Mouse (Mus musculus) cerebellum, postnatal 10 days (tissue): Measurements from ENCODE around the gene Hivep2.

ENCODE experiments used
- DNase-seq, 2 experiments: peaks; one replicate each; pipeline ENCODE4 v3.0.0; 2021; ENCODE audit warnings: mixed read lengths in 2 of 2

Gene Hivep2

GRCm38 (mm10) chr10:14085241-14085659, 119.4 kb downstream of the Hivep2 start:
- peak; percentile 73 to 82 for DNase-seq

DNA sequence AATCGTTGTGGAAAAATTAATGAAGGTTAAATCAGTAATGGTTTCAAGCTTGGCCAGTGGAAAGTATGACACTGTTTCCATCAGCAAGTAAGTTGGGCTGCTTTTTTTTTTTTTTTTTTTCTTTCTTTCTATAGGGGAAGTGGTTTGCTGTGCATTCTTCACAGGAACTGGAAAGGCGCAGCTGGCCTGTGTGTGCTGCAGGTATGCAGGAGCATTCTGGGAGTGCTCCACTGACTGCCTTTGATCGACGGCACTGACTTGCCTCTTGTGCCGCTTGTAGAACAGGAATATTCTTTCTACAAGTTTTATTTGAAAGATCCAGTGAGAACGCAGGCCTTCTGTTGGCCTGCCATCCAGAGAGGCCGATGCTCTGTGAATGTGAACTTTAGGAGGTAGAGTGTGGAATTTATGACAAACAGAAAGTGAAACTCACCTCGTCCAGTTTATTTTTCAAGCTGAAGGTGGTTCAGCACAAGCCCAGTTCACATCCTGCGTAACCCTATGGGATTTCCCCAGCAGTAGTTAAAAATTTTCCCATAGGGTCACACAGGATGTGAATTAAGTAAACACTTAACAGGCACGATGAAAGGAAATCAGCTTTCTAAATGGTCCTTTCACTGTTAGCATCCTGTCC, 120.1 kb downstream of the Hivep2 start:
- DNase-seq: no peak

GRCm38 (mm10) chr10:14087316-14087715, 121.4 kb downstream of the Hivep2 start:
- DNase-seq: no peak

- peak; percentile 64 to 71 for DNase-seq
These were observed 123.6 kb downstream of the Hivep2 start for GRCm38 (mm10) chr10:14089488-14089887.

GRCm38 (mm10) chr10:14094033-14094432, 128.2 kb downstream of the Hivep2 start:
- DNase-seq: no peak

DNA sequence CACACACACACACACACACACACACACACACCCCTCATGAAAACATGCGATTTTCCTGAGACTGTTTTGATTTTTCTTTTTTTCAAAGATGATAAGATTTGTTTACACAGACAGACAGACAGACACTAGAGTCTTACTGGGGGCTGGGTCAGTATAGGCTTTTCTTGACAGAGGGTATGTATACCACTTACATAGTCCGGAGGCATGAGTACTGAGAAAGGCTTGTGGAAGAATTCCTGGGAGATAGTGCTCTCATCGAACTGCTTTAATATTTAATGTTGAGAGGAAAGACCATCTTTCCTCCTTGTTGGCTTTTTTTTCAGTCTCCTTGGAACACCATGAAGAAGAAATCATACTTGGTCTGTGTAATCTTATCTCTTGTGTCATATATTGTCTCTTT, 130.2 kb downstream of the Hivep2 start:
- no peak for DNase-seq

- peak; percentile 75 to 82 for DNase-seq
These were observed 133.3 kb downstream of the Hivep2 start for GRCm38 (mm10) chr10:14099182-14099581.

GRCm38 (mm10) chr10:14100041-14100440, 134.2 kb downstream of the Hivep2 start:
- no peak for DNase-seq

DNA sequence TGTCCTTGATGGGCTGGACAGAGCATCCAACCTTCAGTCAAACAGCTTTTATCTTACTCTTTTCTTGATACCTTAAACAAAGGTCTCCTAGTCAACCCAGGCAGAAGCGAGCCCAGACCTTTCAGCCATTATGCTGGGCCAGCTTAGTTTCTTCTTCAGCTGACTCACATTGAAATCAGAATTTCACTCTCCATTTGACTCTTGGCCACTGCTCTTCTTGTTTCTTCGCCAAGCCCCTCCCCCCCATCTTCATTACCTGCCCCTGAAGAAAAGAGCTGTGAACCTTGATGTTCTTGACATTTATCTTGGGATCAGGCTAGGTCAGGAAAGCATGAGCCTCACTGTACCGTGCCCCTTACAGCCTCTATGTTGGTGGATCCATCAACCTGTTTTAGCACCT, 135.0 kb downstream of the Hivep2 start:
- DNase-seq: peak; percentile 65 to 67

- DNase-seq: no peak
These were observed 136.1 kb downstream of the Hivep2 start for GRCm38 (mm10) chr10:14101966-14102365.

GRCm38 (mm10) chr10:14107980-14108671, 142.3 kb downstream of the Hivep2 start:
- DNase-seq: no peak

- DNase-seq: no peak
These were observed 150.0 kb downstream of the Hivep2 start for GRCm38 (mm10) chr10:14115846-14116245.

GRCm38 (mm10) chr10:14116978-14117377, 151.1 kb downstream of the Hivep2 start:
- no peak for DNase-seq

DNA sequence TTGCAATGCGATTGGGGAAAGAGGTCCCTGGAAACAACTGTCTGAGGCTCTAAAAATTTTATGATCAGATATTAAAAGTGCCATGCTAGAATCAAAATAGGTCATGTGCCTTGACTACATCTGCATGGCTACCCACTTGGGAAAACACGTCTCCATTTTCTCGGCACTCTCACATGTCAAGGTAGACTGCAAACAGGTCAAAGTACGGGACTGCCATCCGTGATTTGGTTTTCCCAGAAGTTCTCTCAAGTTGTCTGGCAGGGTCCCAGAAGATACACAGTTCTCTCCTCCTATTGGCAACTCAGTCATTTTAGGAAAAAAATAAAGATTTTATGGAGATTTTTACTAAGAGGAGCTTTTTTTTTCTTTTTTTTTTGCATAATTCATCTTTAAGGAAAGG, 153.3 kb downstream of the Hivep2 start:
- DNase-seq: no peak

DNA sequence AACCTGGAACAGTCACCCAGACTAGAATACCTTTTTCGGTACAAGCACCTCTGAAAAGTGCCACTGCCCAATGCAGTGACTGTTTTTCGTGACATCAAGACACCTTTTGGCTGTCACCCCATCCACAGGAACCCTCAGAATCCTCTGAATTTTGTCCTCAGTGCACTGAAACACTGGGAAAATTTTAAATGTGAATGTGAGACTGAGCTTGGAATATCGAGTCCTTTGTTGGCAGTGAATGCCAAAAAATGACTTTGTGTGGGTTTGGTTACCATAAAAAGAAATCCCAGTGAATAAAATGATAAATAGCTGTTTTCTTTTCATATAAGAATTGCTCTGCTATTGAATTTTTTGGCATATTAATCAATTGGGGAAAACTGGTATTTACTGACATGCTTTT, 154.6 kb downstream of the Hivep2 start:
- no peak for DNase-seq

- peak in 1 of 2 experiments; percentile 33 for DNase-seq
These were observed 162.0 kb downstream of the Hivep2 start for GRCm38 (mm10) chr10:14127826-14128225.

DNA sequence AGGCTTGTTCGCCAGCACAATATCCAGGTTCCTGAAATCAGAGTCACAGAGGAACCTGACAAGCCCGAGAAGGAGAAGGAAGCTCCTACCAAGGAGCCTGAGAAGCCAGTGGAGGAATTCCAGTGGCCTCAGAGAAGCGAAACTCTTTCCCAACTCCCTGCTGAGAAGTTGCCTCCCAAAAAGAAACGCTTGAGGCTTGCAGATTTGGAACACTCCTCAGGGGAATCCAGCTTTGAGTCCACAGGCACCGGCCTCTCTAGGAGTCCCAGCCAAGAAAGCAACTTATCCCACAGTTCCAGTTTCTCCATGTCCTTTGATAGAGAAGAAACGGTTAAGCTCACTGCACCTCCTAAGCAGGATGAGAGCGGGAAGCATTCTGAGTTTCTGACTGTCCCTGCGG, 164.4 kb downstream of the Hivep2 start:
- no peak for DNase-seq

- DNase-seq: no peak
These were observed 165.4 kb downstream of the Hivep2 start for GRCm38 (mm10) chr10:14131307-14131706.

DNA sequence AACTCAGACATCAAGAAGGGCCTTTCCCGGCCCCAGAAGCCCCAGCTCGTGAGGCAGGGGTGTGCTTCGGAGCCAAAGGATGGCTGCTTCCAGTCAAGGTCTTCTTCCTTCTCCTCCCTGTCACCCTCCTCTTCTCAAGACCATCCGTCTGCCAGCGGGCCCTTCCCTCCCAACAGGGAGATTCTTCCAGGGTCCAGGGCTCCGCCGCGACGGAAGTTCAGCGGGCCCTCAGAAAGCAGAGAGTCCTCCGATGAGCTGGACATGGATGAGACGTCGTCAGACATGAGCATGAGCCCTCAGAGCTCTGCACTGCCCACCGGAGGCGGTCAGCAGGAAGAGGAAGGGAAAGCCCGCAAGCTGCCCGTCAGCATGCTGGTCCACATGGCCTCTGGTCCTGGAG, 166.2 kb downstream of the Hivep2 start:
- DNase-seq: peak; percentile 21 to 23

- no peak for DNase-seq
These were observed 167.1 kb downstream of the Hivep2 start for GRCm38 (mm10) chr10:14132937-14133336.

DNA sequence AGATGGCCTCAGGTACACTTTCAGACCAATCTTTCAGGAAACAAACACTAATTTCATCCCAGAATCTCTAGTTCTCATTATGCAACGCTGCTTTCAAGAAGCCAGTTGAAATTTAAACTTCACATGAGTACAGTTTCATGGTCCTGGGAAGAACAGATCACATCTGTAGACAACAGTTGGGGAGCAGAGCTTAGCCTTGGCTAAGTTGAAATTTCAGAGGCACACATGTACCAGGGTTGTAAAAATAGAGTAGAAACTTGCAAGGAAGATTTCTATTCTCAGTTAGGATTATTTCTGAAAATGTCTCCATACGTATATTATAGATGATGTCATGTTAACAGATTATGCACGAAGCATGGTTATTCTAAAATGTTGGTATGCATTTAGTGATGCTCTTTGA, 172.8 kb downstream of the Hivep2 start:
- DNase-seq: no peak

DNA sequence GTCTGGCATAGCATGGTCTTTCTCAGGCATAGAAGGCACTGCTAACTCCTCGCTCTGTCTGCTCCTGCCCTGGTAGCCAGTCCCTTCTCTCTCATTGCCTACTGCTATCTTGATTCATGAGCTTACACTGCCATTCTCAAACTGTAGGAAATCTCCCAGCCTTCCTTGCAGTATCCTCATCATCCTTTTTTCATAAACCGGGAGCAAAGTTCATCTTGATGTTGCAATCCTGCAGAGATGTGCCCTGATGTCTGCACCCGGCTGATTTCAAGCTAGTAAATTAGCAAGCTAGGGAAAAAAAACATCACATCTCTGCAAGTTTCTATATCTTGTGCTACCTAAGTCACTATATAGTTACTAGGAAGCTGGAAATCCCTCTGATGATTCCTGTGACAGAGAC, 179.0 kb downstream of the Hivep2 start:
- DNase-seq: no peak

DNA sequence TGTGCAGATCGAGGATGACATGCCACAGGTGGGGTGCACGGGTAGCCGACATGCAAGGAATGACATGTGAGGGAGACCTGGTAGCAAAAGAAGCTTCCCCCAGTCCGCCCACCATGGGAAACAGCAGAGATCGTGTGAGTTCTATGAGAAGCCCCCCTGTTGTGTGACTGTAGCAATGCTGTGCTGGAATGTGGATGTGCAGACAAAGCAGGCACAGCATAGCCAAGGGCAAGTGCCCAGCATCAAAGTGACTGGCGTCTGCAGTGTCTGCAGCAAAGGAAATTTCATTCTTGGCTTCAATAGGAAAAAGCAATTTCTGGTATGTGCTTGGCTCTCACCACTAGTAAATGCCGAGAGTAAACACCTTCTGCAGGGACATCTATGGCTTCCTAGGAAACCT, 199.0 kb downstream of the Hivep2 start:
- DNase-seq: no peak

- DNase-seq: no peak
These were observed 202.4 kb downstream of the Hivep2 start for GRCm38 (mm10) chr10:14168197-14168844.
